Mouse (Mus musculus) left cerebral cortex, adult 11 months (tissue): ENCODE data around the gene Irf2bp2.

Source experiments
- DNase-seq: peaks from one replicate; pipeline ENCODE4 v3.0.0; 2022; ENCODE audit warnings: low spot score

Irf2bp2 gene

GRCm38 (mm10) chr8:126565954-126566445 lies 27.8 kb downstream of the Irf2bp2 start:
- DNase-seq = no peak

- DNase-seq = no peak
Measured at GRCm38 (mm10) chr8:126565231-126565781, 28.5 kb downstream of the Irf2bp2 start.

- no peak for DNase-seq
Measured at GRCm38 (mm10) chr8:126564551-126565154, 29.1 kb downstream of the Irf2bp2 start.

- no peak for DNase-seq
Measured at GRCm38 (mm10) chr8:126561316-126561841, 32.4 kb downstream of the Irf2bp2 start.

GRCm38 (mm10) chr8:126558400-126558953 lies 35.3 kb downstream of the Irf2bp2 start:
- no peak for DNase-seq

GRCm38 (mm10) chr8:126557403-126557802 lies 36.4 kb downstream of the Irf2bp2 start:
- DNase-seq = no peak

- no peak for DNase-seq
Measured at GRCm38 (mm10) chr8:126556691-126557090, 37.1 kb downstream of the Irf2bp2 start.

- DNase-seq = no peak
Measured at GRCm38 (mm10) chr8:126554741-126555140, 39.0 kb downstream of the Irf2bp2 start.

GRCm38 (mm10) chr8:126551871-126552270 lies 41.9 kb downstream of the Irf2bp2 start:
- DNase-seq = no peak

GRCm38 (mm10) chr8:126550944-126551357 lies 42.8 kb downstream of the Irf2bp2 start:
- no peak for DNase-seq

- no peak for DNase-seq
Measured at GRCm38 (mm10) chr8:126547841-126548240, 45.9 kb downstream of the Irf2bp2 start.

- DNase-seq = no peak
Measured at GRCm38 (mm10) chr8:126547361-126547760, 46.4 kb downstream of the Irf2bp2 start.

- DNase-seq = no peak
Measured at GRCm38 (mm10) chr8:126546480-126546879, 47.3 kb downstream of the Irf2bp2 start.

- DNase-seq = no peak
Measured at GRCm38 (mm10) chr8:126543407-126543806, 50.4 kb downstream of the Irf2bp2 start.

GRCm38 (mm10) chr8:126542757-126543156 lies 51.0 kb downstream of the Irf2bp2 start:
- no peak for DNase-seq

GRCm38 (mm10) chr8:126542090-126542689 lies 51.6 kb downstream of the Irf2bp2 start:
- no peak for DNase-seq

- DNase-seq = no peak
Measured at GRCm38 (mm10) chr8:126540298-126540697, 53.5 kb downstream of the Irf2bp2 start.

GRCm38 (mm10) chr8:126539355-126540093 lies 54.3 kb downstream of the Irf2bp2 start:
- no peak for DNase-seq

- DNase-seq = peak; percentile 81
Measured at GRCm38 (mm10) chr8:126538648-126539354, 55.0 kb downstream of the Irf2bp2 start.
